Mouse (Mus musculus): ENCODE measurements around the gene Rsg1.

The Rsg1 gene

DNA sequence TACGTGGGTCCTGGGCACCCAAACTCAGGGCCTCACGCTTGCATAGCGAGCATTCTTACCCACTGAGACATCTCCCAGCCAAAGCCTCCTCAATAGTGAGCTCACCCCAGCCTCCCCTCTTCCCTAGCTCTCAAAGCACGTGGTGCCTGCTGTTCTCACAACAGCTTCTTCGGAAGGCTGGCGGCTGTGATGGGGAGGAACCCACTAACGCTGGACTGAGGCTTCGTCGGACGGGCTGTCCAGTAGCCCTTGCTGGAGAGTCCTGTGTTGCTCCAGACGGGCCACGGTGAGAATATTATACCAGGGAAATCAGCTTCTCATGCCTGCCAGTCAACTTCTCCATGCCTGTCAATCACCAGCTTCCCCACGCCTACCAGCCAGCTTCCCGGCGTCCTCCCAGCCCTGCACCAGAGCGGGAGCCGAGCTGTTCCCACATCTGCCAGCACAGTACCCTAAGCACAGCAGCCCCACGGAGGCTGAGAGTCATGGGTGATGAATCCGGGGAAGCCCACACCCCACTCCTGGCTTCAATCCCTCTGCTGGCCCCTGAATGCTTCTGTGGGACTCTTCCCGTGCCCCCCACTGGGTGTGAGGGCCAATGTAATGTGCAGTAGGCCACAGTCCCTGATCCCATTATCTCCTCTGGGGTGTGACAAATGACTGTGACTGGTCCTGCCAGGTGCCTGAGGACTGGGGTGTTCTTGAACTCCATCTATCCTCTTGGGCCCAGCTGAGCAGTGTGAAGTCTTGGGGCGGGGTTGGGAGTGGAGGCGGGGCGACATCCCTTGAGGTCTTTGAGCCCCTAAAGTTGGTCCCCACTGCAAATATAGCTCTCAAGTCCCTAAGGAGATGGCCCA is 61.0 kb downstream of the Rsg1 start:
- no peak for DNase-seq (ENCODE audit: low spot score in 2 of 2)
